Mouse (Mus musculus): ENCODE measurements around the gene Il12rb1.

Gene Il12rb1

GRCm38 (mm10) chr8:70850947-70851346, 42.7 kb downstream of the Il12rb1 start:
- DNase-seq (ENCODE audit: low read depth) = no peak

DNA sequence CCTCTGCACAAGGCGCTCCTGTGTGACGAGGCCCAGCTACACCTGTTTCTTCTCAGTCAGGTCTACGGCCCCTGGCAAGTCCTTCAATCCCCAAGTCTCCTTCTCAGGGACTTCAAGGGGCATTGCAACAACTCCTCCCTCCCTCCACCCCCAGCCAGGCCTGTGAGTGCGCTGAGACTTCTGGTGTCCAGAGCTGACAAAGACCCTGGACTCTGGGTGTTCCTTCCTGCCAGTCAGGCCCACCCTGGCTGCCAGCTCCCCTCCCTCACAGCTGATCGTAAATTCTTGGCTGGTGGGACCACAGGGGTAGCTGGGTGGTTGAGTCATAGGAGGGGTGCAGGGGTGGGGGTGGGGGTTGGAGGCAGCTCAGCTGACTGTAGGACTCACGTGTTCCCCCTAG, 43.6 kb downstream of the Il12rb1 start:
- DNase-seq (ENCODE audit: low read depth) = no peak

DNA sequence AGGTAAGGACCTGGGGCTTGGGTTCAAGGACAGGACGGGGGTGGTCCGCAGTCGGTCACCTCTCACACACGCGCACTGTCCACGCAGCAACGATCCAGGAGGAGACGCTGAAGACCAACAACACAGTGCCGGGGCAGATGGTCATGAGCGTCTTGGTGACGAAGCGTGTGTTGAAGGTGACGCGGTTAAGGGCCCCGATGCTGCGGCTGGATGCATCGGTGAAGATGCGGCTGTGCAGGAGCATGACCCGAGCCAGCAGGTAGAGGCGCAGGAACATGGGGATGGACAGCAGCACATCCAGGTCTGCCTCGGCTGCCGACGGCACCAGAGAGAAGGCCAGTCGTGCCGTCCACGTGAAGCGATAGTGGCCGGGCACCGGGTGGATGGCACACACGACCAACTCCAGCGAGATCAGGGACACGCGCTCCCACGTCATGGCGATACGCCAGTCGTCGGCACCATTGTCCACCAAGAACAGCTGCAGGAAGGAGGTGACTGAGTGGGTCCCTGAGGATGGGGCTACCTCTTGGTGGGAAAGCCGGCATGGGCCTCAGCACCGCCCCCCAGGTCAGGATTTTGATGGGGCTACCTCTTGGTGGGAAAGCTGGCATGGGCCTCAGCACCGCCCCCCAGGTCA, 44.5 kb downstream of the Il12rb1 start:
- no peak for DNase-seq (ENCODE audit: low read depth)

DNA sequence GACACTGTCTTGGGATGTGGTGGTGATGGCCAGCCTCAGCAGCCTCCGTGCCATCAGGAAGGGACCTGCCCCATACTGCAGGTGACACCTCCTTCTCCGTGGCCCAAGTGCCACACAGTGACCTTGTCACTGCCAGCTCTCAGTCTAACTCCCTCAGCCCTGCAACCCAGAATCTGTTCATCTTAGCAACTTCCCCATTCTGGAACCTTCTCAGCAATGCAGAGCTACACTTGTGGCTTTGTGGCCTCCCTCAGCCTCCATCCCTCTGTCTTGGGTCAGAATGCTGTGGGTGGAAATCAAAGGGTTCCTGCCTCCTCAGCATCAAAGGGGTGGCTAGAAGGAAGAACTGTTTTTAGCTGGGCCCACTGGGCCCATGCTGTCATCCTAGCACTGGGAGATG, 45.6 kb downstream of the Il12rb1 start:
- DNase-seq (ENCODE audit: low read depth) = no peak

GRCm38 (mm10) chr8:70856028-70856427, 47.8 kb downstream of the Il12rb1 start:
- DNase-seq (ENCODE audit: low read depth) = no peak

DNA sequence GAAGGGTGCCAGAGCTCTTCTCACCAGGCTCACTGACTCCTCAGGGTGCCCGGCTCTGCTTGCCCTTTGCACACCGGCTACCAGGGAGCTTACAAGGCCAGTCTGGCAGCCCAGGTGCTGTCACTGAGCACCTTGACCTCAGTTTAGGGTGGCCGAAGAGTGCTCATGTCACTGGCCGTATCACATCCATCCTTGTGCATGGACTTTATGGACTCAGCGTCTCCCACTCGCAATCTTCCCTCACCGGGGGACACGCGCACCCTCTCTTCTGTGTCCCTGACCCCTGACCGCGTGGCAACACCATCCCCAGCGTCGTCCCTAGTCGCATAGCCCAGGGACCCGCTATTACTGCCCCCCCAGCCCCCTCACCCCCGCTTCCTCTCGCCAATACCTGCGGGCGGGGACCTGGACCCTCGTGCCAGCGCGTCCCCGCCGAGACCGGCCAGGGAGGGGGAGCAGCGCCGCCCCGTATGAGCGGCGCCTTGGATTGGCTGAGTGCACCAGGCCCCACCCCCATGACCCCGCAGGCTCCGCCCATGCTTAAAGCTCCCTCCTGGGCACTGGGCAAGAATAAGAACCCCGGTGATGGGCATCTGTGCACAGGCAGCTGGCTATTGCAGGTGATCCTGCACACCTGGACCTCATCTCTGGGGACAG, 48.4 kb downstream of the Il12rb1 start:
- DNase-seq (ENCODE audit: low read depth) = no peak

GRCm38 (mm10) chr8:70857516-70857915, 49.3 kb downstream of the Il12rb1 start:
- no peak for DNase-seq (ENCODE audit: low read depth)

DNA sequence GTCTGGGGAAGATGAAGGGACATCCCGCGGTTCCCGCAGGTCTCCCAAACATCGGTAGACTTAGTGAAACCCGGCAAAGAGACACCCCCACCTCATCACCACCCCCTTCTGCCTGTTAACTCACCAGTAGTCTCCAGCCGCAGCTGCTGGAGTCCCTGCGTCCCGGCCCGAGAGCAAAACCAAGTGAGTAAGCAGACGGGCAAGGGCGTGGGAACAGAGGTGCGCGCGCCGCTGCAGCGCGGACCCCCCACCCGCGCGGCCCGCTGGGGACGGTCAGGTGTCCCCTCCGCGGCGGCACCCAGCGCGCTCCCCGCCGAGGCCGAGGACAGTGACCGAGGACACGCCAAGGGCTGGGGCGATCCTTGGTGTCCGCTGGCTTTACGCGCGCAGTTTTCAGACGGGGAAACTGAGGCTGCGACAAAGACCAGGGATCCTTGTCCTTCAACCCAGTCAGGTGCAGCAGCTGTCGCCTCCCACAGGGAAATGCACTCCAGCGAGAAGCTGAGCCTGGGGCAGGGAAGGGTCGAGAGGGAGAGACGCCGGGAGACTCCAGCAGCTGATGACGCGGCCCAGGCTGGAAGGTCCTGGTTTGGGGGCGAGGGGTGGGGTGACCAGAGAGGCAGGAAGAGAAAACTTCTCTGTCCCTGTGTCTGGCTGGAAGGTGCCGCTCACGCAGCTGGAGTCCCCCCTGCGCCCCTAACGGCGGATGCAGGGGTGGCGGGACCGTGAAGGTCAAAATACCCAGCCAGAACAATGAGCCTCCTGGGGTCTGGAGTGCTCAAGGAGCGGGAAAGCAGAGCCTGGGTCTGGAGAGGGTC, 54.8 kb downstream of the Il12rb1 start, which contains the start of gene Kcnn1:
Gene Kcnn1, minus strand, starts transcription at position 435 of the 818 bp plus-strand sequence.
- DNase-seq (ENCODE audit: low read depth) = no peak

DNA sequence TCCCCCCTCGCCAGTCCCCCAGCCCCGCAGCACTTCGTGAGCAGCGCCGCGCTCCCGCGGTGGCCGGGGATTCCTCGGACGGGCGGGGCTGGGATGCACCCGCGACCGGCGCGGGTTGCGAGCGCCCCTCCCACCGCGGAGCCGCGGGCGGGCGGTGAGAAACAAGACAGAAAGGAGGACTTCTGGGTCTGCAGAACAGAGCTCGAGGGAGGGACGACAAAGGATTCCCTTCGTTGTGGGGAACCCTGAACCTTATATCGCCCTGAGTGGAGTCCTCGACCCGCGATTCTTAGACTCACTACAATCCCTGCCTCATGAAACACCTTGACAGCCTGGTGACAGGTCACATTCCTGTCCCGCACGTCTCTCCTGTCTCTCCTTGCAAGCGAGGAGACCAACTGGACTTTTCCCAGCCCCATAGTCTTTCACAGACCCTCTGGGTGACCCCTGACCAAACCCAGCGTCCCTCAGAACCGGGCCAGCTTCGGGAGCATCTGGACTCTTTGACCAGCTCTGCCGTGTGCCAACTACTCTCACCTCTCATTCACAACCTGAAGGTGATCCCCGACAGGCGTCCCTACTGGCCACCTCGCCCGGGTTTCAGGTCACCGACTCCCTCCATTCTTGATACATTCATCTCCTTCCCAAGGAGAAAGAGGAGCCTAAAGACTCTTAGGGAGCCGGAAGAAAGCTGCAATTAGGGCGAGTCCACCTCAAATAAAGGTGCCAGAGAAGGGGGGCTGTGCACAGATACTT, 55.9 kb downstream of the Il12rb1 start:
- DNase-seq (ENCODE audit: low read depth) = no peak

DNA sequence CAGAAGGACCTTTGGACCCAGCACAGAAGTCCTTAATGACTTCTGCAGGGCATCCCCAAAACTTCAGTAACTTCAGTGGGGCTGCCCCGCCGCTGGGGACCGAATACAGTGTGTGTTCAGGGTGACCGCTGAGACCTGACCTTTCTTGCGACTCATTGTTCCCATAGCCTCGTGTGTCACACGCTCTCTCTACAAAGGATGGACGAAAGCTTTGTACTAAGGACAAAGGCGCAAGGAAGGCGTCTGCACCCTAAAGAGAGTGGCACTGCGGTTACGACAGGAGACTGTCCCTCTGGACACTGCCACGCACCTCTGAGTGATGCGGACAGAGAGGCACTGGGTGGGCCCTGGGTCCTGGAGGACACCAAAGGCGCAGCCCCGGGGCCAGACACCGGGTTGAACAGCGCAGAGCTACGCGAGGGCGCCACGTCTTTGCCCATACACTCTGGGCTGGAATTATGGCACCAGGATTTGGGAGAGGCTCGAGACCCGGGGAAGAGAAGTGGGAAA, 56.5 kb downstream of the Il12rb1 start:
- no peak for DNase-seq (ENCODE audit: low read depth)

GRCm38 (mm10) chr8:70865350-70866000, 57.2 kb downstream of the Il12rb1 start:
- peak; percentile 100 for DNase-seq (ENCODE audit: low read depth)

DNA sequence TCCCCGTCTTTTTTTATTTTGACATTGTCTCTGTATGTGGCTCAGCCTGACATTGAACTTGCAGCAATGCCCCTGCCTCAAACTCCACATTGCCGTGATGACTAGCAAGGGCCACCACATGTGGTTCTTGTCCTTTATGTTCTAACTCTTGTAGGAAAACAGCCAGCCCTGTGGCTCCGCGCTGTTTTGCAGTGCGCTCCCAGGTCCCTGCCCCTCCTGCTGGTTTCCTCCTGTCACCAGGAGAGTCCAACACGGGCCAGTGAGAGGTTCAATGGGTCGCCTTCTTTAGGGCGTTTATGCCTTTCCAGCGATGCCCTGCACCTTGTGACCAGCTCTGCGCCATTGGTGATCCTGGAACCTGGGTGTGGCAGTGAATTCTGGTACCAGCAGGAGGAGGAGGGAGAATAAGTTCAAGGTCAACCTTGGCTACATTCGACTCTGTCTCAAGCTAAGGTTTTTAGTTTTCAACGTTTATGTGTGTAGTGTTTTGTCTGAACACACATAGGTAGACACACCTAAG, 57.8 kb downstream of the Il12rb1 start:
- DNase-seq (ENCODE audit: low read depth) = no peak

DNA sequence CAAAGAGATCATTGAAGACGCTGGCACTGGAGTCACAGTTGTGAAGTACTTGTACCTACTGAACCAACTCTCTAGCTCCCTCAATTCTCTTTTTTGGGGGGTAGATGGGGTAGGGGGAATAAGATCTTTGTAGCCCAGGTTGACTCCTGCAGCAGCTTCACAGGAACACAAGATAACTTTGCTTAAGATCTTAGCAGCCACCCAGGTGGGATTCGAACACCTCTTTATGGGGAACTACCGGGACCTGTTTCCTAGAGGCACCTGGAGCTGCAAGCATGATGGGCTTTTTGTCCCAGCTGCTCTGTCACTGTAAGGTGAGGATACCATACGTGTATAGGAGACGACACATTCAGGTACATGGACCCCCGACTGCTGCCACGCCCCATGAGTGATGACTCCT, 58.3 kb downstream of the Il12rb1 start:
- no peak for DNase-seq (ENCODE audit: low read depth)

- DNase-seq (ENCODE audit: low read depth) = no peak
Observed at GRCm38 (mm10) chr8:70868559-70869198, 60.4 kb downstream of the Il12rb1 start.

- no peak for DNase-seq (ENCODE audit: low read depth)
Observed at GRCm38 (mm10) chr8:70869199-70869571, 60.9 kb downstream of the Il12rb1 start.

DNA sequence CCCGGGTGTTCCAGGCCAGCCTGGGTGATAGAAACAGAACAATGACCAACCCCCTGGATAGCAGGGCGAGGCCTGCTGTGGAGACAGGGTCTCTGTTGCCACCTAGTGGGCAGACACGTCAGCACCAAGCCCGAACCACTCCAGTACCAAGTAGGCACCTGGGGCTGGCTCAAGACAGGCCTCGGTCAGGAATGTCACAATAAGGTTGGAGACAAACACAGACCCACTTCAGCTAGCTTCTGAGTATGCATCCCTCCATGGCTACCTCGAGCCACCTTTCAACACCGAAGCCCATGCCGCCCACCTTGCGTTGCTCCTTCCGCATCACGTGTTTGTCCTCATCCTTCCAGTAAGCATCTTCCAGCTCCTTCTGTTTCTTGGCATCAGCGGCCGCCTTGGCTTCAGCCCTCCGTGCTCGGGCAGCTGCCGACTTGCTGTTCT, 61.4 kb downstream of the Il12rb1 start:
- no peak for DNase-seq (ENCODE audit: low read depth)
